Mouse (Mus musculus) myocyte (in vitro differentiated cells): ENCODE results near the gene Serinc2.

Experiments used
- CEBPB ChIP-seq: IDR thresholded peaks from 2 replicates; pipeline ENCODE4 v1.6.1; 2011; ENCODE audit warnings: mild to moderate bottlenecking, moderate library complexity; ENCODE audit not compliant: poor library complexity, insufficient read depth, severe bottlenecking
- E2F4 ChIP-seq: IDR thresholded peaks from one replicate; pipeline ENCODE4 v1.6.1; 2011; ENCODE audit warnings: mild to moderate bottlenecking, control low read depth, moderate library complexity; ENCODE audit not compliant: insufficient read depth
- MAX ChIP-seq: IDR thresholded peaks from one replicate; pipeline ENCODE4 v1.6.1; 2011; ENCODE audit warnings: low read depth, mild to moderate bottlenecking, control low read depth
- MYOD1 ChIP-seq, 3 experiments: IDR thresholded peaks; one replicate each; pipeline ENCODE4 v1.6.1; 2011; ENCODE audit warnings: control low read depth in 2 of 3, low read depth in 2 of 3, mild to moderate bottlenecking in 2 of 3, moderate library complexity in 1 of 3; ENCODE audit not compliant: insufficient read length in 2 of 3, control insufficient read depth in 1 of 3
- MYOG ChIP-seq, 3 experiments: IDR thresholded peaks; one replicate each; pipeline ENCODE4 v1.6.1; 2011; ENCODE audit warnings: control low read depth in 2 of 3, low read depth in 2 of 3, mild to moderate bottlenecking in 2 of 3; ENCODE audit not compliant: insufficient read length in 2 of 3, control insufficient read depth in 1 of 3, insufficient read depth in 1 of 3
- POLR2A ChIP-seq: IDR thresholded peaks from one replicate; pipeline ENCODE4 v1.6.1; 2011; ENCODE audit warnings: low read depth, mild to moderate bottlenecking, control low read depth, moderate library complexity; ENCODE audit not compliant: insufficient read length
- POLR2AphosphoS2 ChIP-seq: IDR thresholded peaks from one replicate; pipeline ENCODE4 v1.6.1; 2011; ENCODE audit warnings: low read depth, control low read depth; ENCODE audit not compliant: insufficient read length
- REST ChIP-seq: IDR thresholded peaks from one replicate; pipeline ENCODE4 v1.6.1; 2011; ENCODE audit warnings: mild to moderate bottlenecking, control low read depth, moderate library complexity; ENCODE audit not compliant: insufficient read depth, insufficient read length

GRCm38 (mm10) chr4:130213857-130214256 lies 65.1 kb downstream of the Serinc2 start:
- TF ChIP-seq MYOD1 (IDR thresholded peaks at IDR 0.05; ENCODE audit: control insufficient read depth in 1 of 3, insufficient read length in 2 of 3, low read depth in 2 of 3) (no peak), POLR2A (no peak), MAX (no peak), E2F4 (no peak), REST (no peak), CEBPB (no peak), POLR2AphosphoS2 (no peak), MYOG (IDR thresholded peaks at IDR 0.05; ENCODE audit: control insufficient read depth in 1 of 3, insufficient read depth in 1 of 3, insufficient read length in 2 of 3, low read depth in 2 of 3) (no peak)
